ENCODE assay signal across 15 mouse cellular contexts in the genomic region with DNA sequence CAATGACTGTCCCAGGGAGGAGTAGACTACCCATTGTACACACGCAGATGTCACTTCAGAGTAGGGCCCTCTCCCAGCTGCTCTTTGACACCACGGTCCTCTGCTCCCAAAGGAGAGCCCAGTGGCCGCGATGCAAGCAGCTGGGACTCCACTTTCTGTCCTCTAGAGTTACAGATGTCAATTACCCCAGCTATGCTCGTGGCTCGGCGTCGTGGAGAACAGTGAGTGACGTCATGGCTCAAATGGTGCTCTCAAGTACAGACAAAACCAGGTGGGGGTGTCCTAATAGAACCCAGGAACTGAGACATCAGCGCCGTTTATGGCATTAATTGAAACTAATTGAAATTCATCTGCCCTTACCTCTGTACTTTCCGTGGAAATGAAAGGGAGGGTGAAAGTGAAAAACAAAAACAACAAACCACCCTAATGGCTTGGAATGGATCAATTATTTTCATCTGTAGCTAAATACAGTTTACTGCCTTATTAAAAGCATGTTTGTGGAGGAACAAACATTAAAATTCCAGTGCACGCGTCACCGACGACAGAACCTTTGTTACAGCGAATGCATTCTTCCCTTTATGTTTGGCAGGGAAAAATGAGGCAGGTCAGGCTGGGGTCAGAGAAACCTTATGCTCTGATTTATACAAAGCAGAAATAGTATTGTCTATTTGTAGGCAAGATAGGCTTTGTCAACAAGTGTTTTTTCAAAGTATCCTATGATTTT.
DNase-seq lines count a peak whose midpoint lies in the region; ATAC-seq and TF ChIP-seq lines count a peak whose summit lies in the region.
"Had no signal": no experiment of that assay in that cellular context is flagged by ENCODE, and none has a peak within 500 bp of the region (broad histone marks: within the 10 kb centered on the region; RNA-seq: fewer than 3 reads in every experiment).

No protein-coding gene starts in this region.

- no peak for ATAC-seq in midbrain, postnatal 0 days (ENCODE audit: low FRiP score)
- peak; percentile 69; the same call in 1 of the 2 replicates for ATAC-seq in hindbrain, embryonic 13.5 days (ENCODE audit: low FRiP score)
- ATAC-seq: Patski had no signal

- H3K9ac ChIP-seq in midbrain, postnatal 0 days (replicated peaks; ENCODE audit: low read length, poor library complexity, severe bottlenecking): no peak overlapping the region
- no peak overlapping the region for H3K9ac ChIP-seq in hindbrain, embryonic 13.5 days
- H3K9ac ChIP-seq: heart, embryonic 13.5 days; lung, embryonic 15.5 days had no signal

- no peak for TF ChIP-seq CTCF in midbrain, postnatal 0 days (IDR thresholded peaks at IDR 0.05)

- H3K4me2 ChIP-seq in midbrain, postnatal 0 days (ENCODE audit: low read depth, low read length, poor library complexity, severe bottlenecking): no peak overlapping the region
- no peak overlapping the region for H3K4me2 ChIP-seq in hindbrain, embryonic 13.5 days
- H3K4me2 ChIP-seq: heart, embryonic 13.5 days; lung, embryonic 15.5 days had no signal

- peak; percentile 24 for DNase-seq in midbrain, embryonic 10.5 days (ENCODE audit: low spot score)
- DNase-seq in midbrain, postnatal 0 days (ENCODE audit: low spot score): no peak
- DNase-seq in embryonic facial prominence, embryonic 10.5 days (ENCODE audit: low spot score): peak; percentile 39
- DNase-seq in splenic B cell, adult 2 months (ENCODE audit: low read depth, low spot score): peak; percentile 28
- DNase-seq in heart, adult 18-20 months: no peak
- no peak for DNase-seq in lung, postnatal 10 days
- DNase-seq: adrenal gland, adult 8-10 months; cerebellum, postnatal 14 days; gastrocnemius, postnatal 10 days; kidney, postnatal 14 days; thymus, postnatal 4 days had no signal

- H3K27ac ChIP-seq in midbrain, embryonic 10.5 days (replicated peaks): peak overlapping the region; percentile 74
- no peak overlapping the region for H3K27ac ChIP-seq in midbrain, postnatal 0 days (ENCODE audit: low read depth, low read length)
- peak overlapping the region; percentile 48 for H3K27ac ChIP-seq in embryonic facial prominence, embryonic 10.5 days (replicated peaks)
- no peak overlapping the region for H3K27ac ChIP-seq in hindbrain, embryonic 13.5 days
- H3K27ac ChIP-seq: heart, embryonic 13.5 days; lung, embryonic 15.5 days had no signal

- WGBS in midbrain, embryonic 10.5 days: 62% methylated on average over 17 of the region's 17 CpGs
- WGBS in midbrain, postnatal 0 days: 41% methylated on average over 17 of the region's 17 CpGs
- 51% methylated on average over 17 of the region's 17 CpGs for WGBS in embryonic facial prominence, embryonic 10.5 days
- WGBS in hindbrain, embryonic 13.5 days: 13% methylated on average over 17 of the region's 17 CpGs

- no peaks in the 10 kb centered on the region for H3K36me3 ChIP-seq in midbrain, embryonic 10.5 days
- H3K36me3 ChIP-seq in midbrain, postnatal 0 days (ENCODE audit: insufficient read depth, low read length): no peaks in the 10 kb centered on the region
- H3K36me3 ChIP-seq in embryonic facial prominence, embryonic 10.5 days (replicated peaks): no peaks in the 10 kb centered on the region
- H3K36me3 ChIP-seq in hindbrain, embryonic 13.5 days: no peaks in the 10 kb centered on the region
- no peaks in the 10 kb centered on the region for H3K36me3 ChIP-seq in splenic B cell, adult 2 months (ENCODE audit: control insufficient read depth, insufficient read depth, low read length, poor library complexity, severe bottlenecking)
- H3K36me3 ChIP-seq: heart, embryonic 13.5 days; lung, embryonic 15.5 days had no signal

- H3K4me1 ChIP-seq in midbrain, embryonic 10.5 days: peaks cover 28% of the 10 kb centered on the region
- H3K4me1 ChIP-seq in midbrain, postnatal 0 days (ENCODE audit: insufficient read depth, low read length): no peaks in the 10 kb centered on the region
- H3K4me1 ChIP-seq in embryonic facial prominence, embryonic 10.5 days: peaks cover 18% of the 10 kb centered on the region
- H3K4me1 ChIP-seq in hindbrain, embryonic 13.5 days (replicated peaks): peaks cover 13% of the 10 kb centered on the region
- H3K4me1 ChIP-seq: heart, embryonic 13.5 days; lung, embryonic 15.5 days had no signal

- H3K4me3 ChIP-seq in midbrain, embryonic 10.5 days: no peak overlapping the region
- H3K4me3 ChIP-seq in midbrain, postnatal 0 days (ENCODE audit: low read depth, low read length): no peak overlapping the region
- no peak overlapping the region for H3K4me3 ChIP-seq in embryonic facial prominence, embryonic 10.5 days
- H3K4me3 ChIP-seq in hindbrain, embryonic 13.5 days: no peak overlapping the region
- H3K4me3 ChIP-seq: heart, embryonic 13.5 days; lung, embryonic 15.5 days had no signal

- H3K9me3 ChIP-seq in midbrain, embryonic 10.5 days (replicated peaks): no peaks in the 10 kb centered on the region
- no peaks in the 10 kb centered on the region for H3K9me3 ChIP-seq in midbrain, postnatal 0 days (ENCODE audit: low read length)
- no peaks in the 10 kb centered on the region for H3K9me3 ChIP-seq in embryonic facial prominence, embryonic 10.5 days
- no peaks in the 10 kb centered on the region for H3K9me3 ChIP-seq in hindbrain, embryonic 13.5 days
- H3K9me3 ChIP-seq: heart, embryonic 13.5 days; lung, embryonic 15.5 days had no signal

- H3K27me3 ChIP-seq in midbrain, embryonic 10.5 days (ENCODE audit: low read depth, poor library complexity, severe bottlenecking): peaks cover 3% of the 10 kb centered on the region; the same call in 1 of the 2 replicates
- H3K27me3 ChIP-seq in midbrain, postnatal 0 days (ENCODE audit: insufficient read depth, low read length): no peaks in the 10 kb centered on the region
- H3K27me3 ChIP-seq in embryonic facial prominence, embryonic 10.5 days (replicated peaks; ENCODE audit: low read depth, poor library complexity, severe bottlenecking): 0 out of 2 replicates have a peak, but pooled peaks cover 3% of the 10 kb centered on the region
- 0 out of 2 replicates have a peak, but pooled peaks cover 8% of the 10 kb centered on the region for H3K27me3 ChIP-seq in hindbrain, embryonic 13.5 days
- no peaks in the 10 kb centered on the region for H3K27me3 ChIP-seq in splenic B cell, adult 2 months (ENCODE audit: control insufficient read depth, insufficient read depth, low read length, poor library complexity, severe bottlenecking)
- H3K27me3 ChIP-seq: heart, embryonic 13.5 days; lung, embryonic 15.5 days had no signal

Comparison
In these comparisons a context has a peak if more than half of its experiments do, and no peak if none do; other contexts are left out.
1. DNase-seq: peak in midbrain, embryonic 10.5 days (single experiment), embryonic facial prominence, embryonic 10.5 days (single experiment) and splenic B cell, adult 2 months (single experiment); none in midbrain, postnatal 0 days (single experiment), heart, adult 18-20 months (0 of 2) and lung, postnatal 10 days (single experiment).
2. H3K27ac ChIP-seq: peak in midbrain, embryonic 10.5 days (single experiment) and embryonic facial prominence, embryonic 10.5 days (single experiment); none in midbrain, postnatal 0 days (single experiment) and hindbrain, embryonic 13.5 days (single experiment).